Mouse (Mus musculus): ENCODE results near the gene Grifin.

Gene Grifin

GRCm38 (mm10) chr5:140564896-140565295, at the start of gene Grifin:
Grifin (minus strand) TSS chr5:140565071.
- no peak for DNase-seq (ENCODE audit: low spot score in 2 of 2)

- no peak for DNase-seq (ENCODE audit: low spot score in 2 of 2)
Observed at GRCm38 (mm10) chr5:140614141-140614540, 49.3 kb upstream of the Grifin start.

- no peak for DNase-seq (ENCODE audit: low spot score in 2 of 2)
Observed at GRCm38 (mm10) chr5:140612191-140612590, 47.3 kb upstream of the Grifin start.

GRCm38 (mm10) chr5:140611611-140612185, 46.8 kb upstream of the Grifin start:
- no peak for DNase-seq (ENCODE audit: low spot score in 2 of 2)

GRCm38 (mm10) chr5:140611021-140611583, 46.2 kb upstream of the Grifin start:
- no peak for DNase-seq (ENCODE audit: low spot score in 2 of 2)

GRCm38 (mm10) chr5:140610273-140611011, 45.6 kb upstream of the Grifin start:
- no peak for DNase-seq (ENCODE audit: low spot score in 2 of 2)

- DNase-seq (ENCODE audit: low spot score in 2 of 2): no peak
Observed at GRCm38 (mm10) chr5:140609511-140610272, 44.8 kb upstream of the Grifin start.

- DNase-seq (ENCODE audit: low spot score in 2 of 2): no peak
Observed at GRCm38 (mm10) chr5:140608634-140609015, 43.8 kb upstream of the Grifin start.

GRCm38 (mm10) chr5:140607836-140608633, 43.2 kb upstream of the Grifin start:
- no peak for DNase-seq (ENCODE audit: low spot score in 2 of 2)

GRCm38 (mm10) chr5:140607001-140607835, 42.3 kb upstream of the Grifin start, which contains the start of gene Lfng:
Lfng (plus strand) TSS chr5:140607320.
- DNase-seq (ENCODE audit: low spot score in 2 of 2): peak; percentile 72 to 85

- DNase-seq (ENCODE audit: low spot score in 2 of 2): no peak
Observed at GRCm38 (mm10) chr5:140606386-140606785, 41.5 kb upstream of the Grifin start.

- no peak for DNase-seq (ENCODE audit: low spot score in 2 of 2)
Observed at GRCm38 (mm10) chr5:140605228-140605627, 40.4 kb upstream of the Grifin start.

- no peak for DNase-seq (ENCODE audit: low spot score in 2 of 2)
Observed at GRCm38 (mm10) chr5:140604386-140604785, 39.5 kb upstream of the Grifin start.

GRCm38 (mm10) chr5:140602540-140602939, 37.7 kb upstream of the Grifin start:
- no peak for DNase-seq (ENCODE audit: low spot score in 2 of 2)

- DNase-seq (ENCODE audit: low spot score in 2 of 2): no peak
Observed at GRCm38 (mm10) chr5:140601712-140602111, 36.8 kb upstream of the Grifin start.

GRCm38 (mm10) chr5:140599939-140600338, 35.1 kb upstream of the Grifin start:
- no peak for DNase-seq (ENCODE audit: low spot score in 2 of 2)

- DNase-seq (ENCODE audit: low spot score in 2 of 2): no peak
Observed at GRCm38 (mm10) chr5:140597787-140598186, 32.9 kb upstream of the Grifin start.

- DNase-seq (ENCODE audit: low spot score in 2 of 2): no peak
Observed at GRCm38 (mm10) chr5:140596927-140597588, 32.2 kb upstream of the Grifin start.

GRCm38 (mm10) chr5:140596426-140596825, 31.6 kb upstream of the Grifin start:
- no peak for DNase-seq (ENCODE audit: low spot score in 2 of 2)

GRCm38 (mm10) chr5:140594846-140595245, 30.0 kb upstream of the Grifin start:
- no peak for DNase-seq (ENCODE audit: low spot score in 2 of 2)

All from frontal cortex, postnatal 14 days (tissue).